Mouse (Mus musculus): Measurements from ENCODE around the gene Zfp362. TPM values are rescaled to one million over a fixed set of nuclear protein-coding genes. Genes with fewer than 3 reads are reported as not detected.

Gene Zfp362
- polyA plus RNA-seq (2014; fragmentation: Nextera tagmentation; extraction: Ambion mirVana): 30.5 and 31.3 TPM in 2 replicates

GRCm38 (mm10) chr4:128806043-128806826 is at the start of gene Zfp362:
Gene Zfp362 (minus strand): TSS chr4:128806045.
- peak; percentile 66 for ATAC-seq (replicated peaks; ENCODE audit: low FRiP score, low TSS enrichment, low read depth)
- WGBS: under 1% methylated on average over 78 of the region's 111 CpGs
- DNase-seq (ENCODE audit: low spot score): peak; percentile 86

GRCm38 (mm10) chr4:128855613-128856040 is 49.8 kb upstream of the Zfp362 start:
- ATAC-seq (replicated peaks; ENCODE audit: low FRiP score, low TSS enrichment, low read depth) (peak; percentile 49), DNase-seq (ENCODE audit: low spot score) (no peak)
- Histone ChIP-seq H3K4me3 (ENCODE audit: low read depth, low read length) (no peak overlapping the region), H3K4me2 (ENCODE audit: low read length) (no peak overlapping the region), H3K36me3 (ENCODE audit: control insufficient read depth, insufficient read depth, low read length) (no peaks in the 10 kb centered on the region), H3K9me3 (ENCODE audit: control insufficient read depth, low read length) (0 out of 2 replicates have a peak, but pooled peaks cover 3% of the 10 kb centered on the region), H3K27ac (ENCODE audit: low read depth) (no peak overlapping the region), H3K27me3 (replicated peaks; ENCODE audit: control insufficient read depth, insufficient read depth, low read length) (no peaks in the 10 kb centered on the region), H3K4me1 (replicated peaks; ENCODE audit: control insufficient read depth, insufficient read depth, low read length) (no peaks in the 10 kb centered on the region), H3K9ac (ENCODE audit: low read length) (no peak overlapping the region)
- 72% methylated on average over 4 of the region's 4 CpGs for WGBS

More at GRCm38 (mm10) chr4:128806043-128806826, at the start of gene Zfp362:
- Histone ChIP-seq H3K4me3 (ENCODE audit: low read depth, low read length) (peak within 1 kb of the TSS; percentile 92), H3K4me2 (ENCODE audit: low read length) (peak within 1 kb of the TSS; percentile 92), H3K27ac (ENCODE audit: low read depth) (peak within 1 kb of the TSS; percentile 98), H3K4me1 (replicated peaks; ENCODE audit: control insufficient read depth, insufficient read depth, low read length) (peaks cover 33% of the 10 kb centered on the region), H3K9me3 (ENCODE audit: control insufficient read depth, low read length) (no peaks in the 10 kb centered on the region), H3K9ac (ENCODE audit: low read length) (peak within 1 kb of the TSS; percentile 98), H3K27me3 (replicated peaks; ENCODE audit: control insufficient read depth, insufficient read depth, low read length) (no peaks in the 10 kb centered on the region), H3K36me3 (ENCODE audit: control insufficient read depth, insufficient read depth, low read length) (no peaks in the 10 kb centered on the region)

GRCm38 (mm10) chr4:128853117-128853516 is 47.3 kb upstream of the Zfp362 start:
- no peaks in the 10 kb centered on the region for H3K27me3 ChIP-seq (replicated peaks; ENCODE audit: control insufficient read depth, insufficient read depth, low read length)
- no peak overlapping the region for H3K9ac ChIP-seq (ENCODE audit: low read length)
- DNase-seq (ENCODE audit: low spot score) (no peak), ATAC-seq (replicated peaks; ENCODE audit: low FRiP score, low TSS enrichment, low read depth) (no peak)
- no peaks in the 10 kb centered on the region for H3K36me3 ChIP-seq (ENCODE audit: control insufficient read depth, insufficient read depth, low read length)
- 88% methylated on average over 11 of the region's 11 CpGs for WGBS
- H3K27ac ChIP-seq (ENCODE audit: low read depth): no peak overlapping the region
- no peak overlapping the region for H3K4me2 ChIP-seq (ENCODE audit: low read length)
- no peak overlapping the region for H3K4me3 ChIP-seq (ENCODE audit: low read depth, low read length)
- no peaks in the 10 kb centered on the region for H3K9me3 ChIP-seq (ENCODE audit: control insufficient read depth, low read length)
- H3K4me1 ChIP-seq (replicated peaks; ENCODE audit: control insufficient read depth, insufficient read depth, low read length): no peaks in the 10 kb centered on the region

GRCm38 (mm10) chr4:128852266-128852887 is 46.5 kb upstream of the Zfp362 start:
- H3K9ac ChIP-seq (ENCODE audit: low read length): no peak overlapping the region
- H3K4me1 ChIP-seq (replicated peaks; ENCODE audit: control insufficient read depth, insufficient read depth, low read length): no peaks in the 10 kb centered on the region
- no peak overlapping the region for H3K4me3 ChIP-seq (ENCODE audit: low read depth, low read length)
- no peak overlapping the region for H3K4me2 ChIP-seq (ENCODE audit: low read length)
- no peaks in the 10 kb centered on the region for H3K36me3 ChIP-seq (ENCODE audit: control insufficient read depth, insufficient read depth, low read length)
- DNase-seq (ENCODE audit: low spot score) (no peak), ATAC-seq (replicated peaks; ENCODE audit: low FRiP score, low TSS enrichment, low read depth) (no peak)
- no peak overlapping the region for H3K27ac ChIP-seq (ENCODE audit: low read depth)
- H3K27me3 ChIP-seq (replicated peaks; ENCODE audit: control insufficient read depth, insufficient read depth, low read length): no peaks in the 10 kb centered on the region
- no peaks in the 10 kb centered on the region for H3K9me3 ChIP-seq (ENCODE audit: control insufficient read depth, low read length)
- 83% methylated on average over 12 of the region's 12 CpGs for WGBS

DNA sequence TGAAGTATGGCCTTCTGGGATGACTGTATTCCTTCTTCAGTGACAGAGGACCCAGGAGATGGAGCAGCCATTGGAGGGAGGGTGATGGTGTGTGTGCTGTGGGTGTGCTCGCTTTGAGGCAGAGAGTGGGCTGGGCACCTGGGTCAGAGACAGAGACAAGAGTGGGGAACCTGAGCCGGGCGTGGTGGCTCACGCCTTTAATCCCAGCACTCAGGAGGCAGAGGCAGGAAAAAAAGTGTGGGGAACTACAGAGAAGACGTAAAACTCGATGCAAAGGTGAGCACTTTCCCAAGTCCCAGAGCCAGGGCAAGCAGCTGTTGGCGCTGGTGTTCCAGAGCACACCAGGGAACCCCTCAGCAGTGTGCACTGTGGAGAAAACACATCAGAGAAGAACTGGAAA is 43.8 kb upstream of the Zfp362 start:
- ATAC-seq (replicated peaks; ENCODE audit: low FRiP score, low TSS enrichment, low read depth): no peak
- no peak overlapping the region for H3K27ac ChIP-seq (ENCODE audit: low read depth)
- no peak overlapping the region for H3K4me3 ChIP-seq (ENCODE audit: low read depth, low read length)
- no peaks in the 10 kb centered on the region for H3K27me3 ChIP-seq (replicated peaks; ENCODE audit: control insufficient read depth, insufficient read depth, low read length)
- no peak overlapping the region for H3K4me2 ChIP-seq (ENCODE audit: low read length)
- 69% methylated on average over 7 of the region's 7 CpGs for WGBS
- no peaks in the 10 kb centered on the region for H3K36me3 ChIP-seq (ENCODE audit: control insufficient read depth, insufficient read depth, low read length)
- DNase-seq (ENCODE audit: low spot score): no peak
- H3K9me3 ChIP-seq (ENCODE audit: control insufficient read depth, low read length): no peaks in the 10 kb centered on the region
- H3K4me1 ChIP-seq (replicated peaks; ENCODE audit: control insufficient read depth, insufficient read depth, low read length): peaks cover 2% of the 10 kb centered on the region; the same call in 1 of the 2 replicates
- H3K9ac ChIP-seq (ENCODE audit: low read length): no peak overlapping the region

- 94% methylated on average over 3 of the region's 3 CpGs for WGBS
- no peak overlapping the region for H3K4me2 ChIP-seq (ENCODE audit: low read length)
- H3K4me1 ChIP-seq (replicated peaks; ENCODE audit: control insufficient read depth, insufficient read depth, low read length): peaks cover 7% of the 10 kb centered on the region
- ATAC-seq (replicated peaks; ENCODE audit: low FRiP score, low TSS enrichment, low read depth): no peak
- H3K27ac ChIP-seq (ENCODE audit: low read depth): no peak overlapping the region
- H3K9ac ChIP-seq (ENCODE audit: low read length): no peak overlapping the region
- H3K36me3 ChIP-seq (ENCODE audit: control insufficient read depth, insufficient read depth, low read length): no peaks in the 10 kb centered on the region
- no peak overlapping the region for H3K4me3 ChIP-seq (ENCODE audit: low read depth, low read length)
- DNase-seq (ENCODE audit: low spot score): no peak
- H3K27me3 ChIP-seq (replicated peaks; ENCODE audit: control insufficient read depth, insufficient read depth, low read length): no peaks in the 10 kb centered on the region
- H3K9me3 ChIP-seq (ENCODE audit: control insufficient read depth, low read length): no peaks in the 10 kb centered on the region
These were observed 43.1 kb upstream of the Zfp362 start for GRCm38 (mm10) chr4:128848961-128849360.

GRCm38 (mm10) chr4:128845367-128845973 is 39.6 kb upstream of the Zfp362 start:
- no peak for DNase-seq (ENCODE audit: low spot score)
- H3K4me3 ChIP-seq (ENCODE audit: low read depth, low read length): no peak overlapping the region
- ATAC-seq (replicated peaks; ENCODE audit: low FRiP score, low TSS enrichment, low read depth): no peak
- H3K27me3 ChIP-seq (replicated peaks; ENCODE audit: control insufficient read depth, insufficient read depth, low read length): no peaks in the 10 kb centered on the region
- no peak overlapping the region for H3K27ac ChIP-seq (ENCODE audit: low read depth)
- H3K9me3 ChIP-seq (ENCODE audit: control insufficient read depth, low read length): no peaks in the 10 kb centered on the region
- no peak overlapping the region for H3K4me2 ChIP-seq (ENCODE audit: low read length)
- H3K9ac ChIP-seq (ENCODE audit: low read length): no peak overlapping the region
- no peaks in the 10 kb centered on the region for H3K36me3 ChIP-seq (ENCODE audit: control insufficient read depth, insufficient read depth, low read length)
- WGBS: 75% methylated on average over 12 of the region's 12 CpGs
- peaks cover 13% of the 10 kb centered on the region for H3K4me1 ChIP-seq (replicated peaks; ENCODE audit: control insufficient read depth, insufficient read depth, low read length)

DNA sequence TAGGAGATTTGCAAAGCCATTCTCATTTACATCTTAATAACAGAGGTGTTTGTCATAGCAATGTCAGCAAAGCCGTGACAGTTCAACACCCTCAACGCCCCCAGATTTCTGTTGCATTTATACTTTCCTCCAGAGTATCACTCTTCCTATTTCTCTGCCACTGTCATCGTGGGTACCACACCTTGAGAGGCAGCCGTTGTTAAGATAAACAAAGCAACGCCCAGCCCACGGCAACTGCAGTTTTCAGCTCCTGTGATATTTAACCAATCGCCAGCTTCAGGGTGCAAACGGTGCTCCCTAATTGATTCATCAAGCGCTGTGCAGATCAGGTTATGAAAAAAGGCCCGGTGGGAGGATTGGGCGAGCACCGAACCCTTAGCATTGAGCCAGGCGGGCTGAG is 38.7 kb upstream of the Zfp362 start:
- no peak overlapping the region for H3K9ac ChIP-seq (ENCODE audit: low read length)
- no peaks in the 10 kb centered on the region for H3K36me3 ChIP-seq (ENCODE audit: control insufficient read depth, insufficient read depth, low read length)
- no peak overlapping the region for H3K27ac ChIP-seq (ENCODE audit: low read depth)
- DNase-seq (ENCODE audit: low spot score) (no peak), ATAC-seq (replicated peaks; ENCODE audit: low FRiP score, low TSS enrichment, low read depth) (no peak)
- H3K9me3 ChIP-seq (ENCODE audit: control insufficient read depth, low read length): no peaks in the 10 kb centered on the region
- peaks cover 22% of the 10 kb centered on the region for H3K4me1 ChIP-seq (replicated peaks; ENCODE audit: control insufficient read depth, insufficient read depth, low read length)
- H3K27me3 ChIP-seq (replicated peaks; ENCODE audit: control insufficient read depth, insufficient read depth, low read length): no peaks in the 10 kb centered on the region
- no peak overlapping the region for H3K4me3 ChIP-seq (ENCODE audit: low read depth, low read length)
- 34% methylated on average over 13 of the region's 13 CpGs for WGBS
- H3K4me2 ChIP-seq (ENCODE audit: low read length): no peak overlapping the region

All from intestine, embryonic 14.5 days (tissue).